Mouse (Mus musculus): ENCODE measurements around the gene Ap3b2.

The Ap3b2 gene

DNA sequence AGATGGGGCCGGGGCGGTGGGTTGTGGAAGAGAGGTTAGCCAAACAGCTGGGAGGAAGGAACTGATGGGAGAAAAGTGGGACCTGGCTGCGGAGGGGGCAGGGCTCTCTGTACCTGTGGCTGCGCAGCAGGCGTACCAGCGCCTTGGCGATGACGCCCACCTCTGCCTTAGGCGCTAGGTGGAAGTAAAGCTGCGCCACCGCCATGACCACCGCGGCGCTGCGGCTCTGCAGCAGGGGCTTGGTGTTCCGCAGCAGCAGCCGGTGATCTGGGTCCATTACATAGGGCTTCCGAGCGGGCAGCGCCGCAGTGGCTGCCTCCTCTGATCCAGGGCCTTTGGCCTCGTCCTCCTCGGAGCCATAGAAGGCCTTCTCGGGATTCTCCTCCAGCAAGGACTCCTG lies 16.9 kb downstream of the Ap3b2 start:
- in situ Hi-C loops (cut with MboI, MseI) = no loop called here

DNA sequence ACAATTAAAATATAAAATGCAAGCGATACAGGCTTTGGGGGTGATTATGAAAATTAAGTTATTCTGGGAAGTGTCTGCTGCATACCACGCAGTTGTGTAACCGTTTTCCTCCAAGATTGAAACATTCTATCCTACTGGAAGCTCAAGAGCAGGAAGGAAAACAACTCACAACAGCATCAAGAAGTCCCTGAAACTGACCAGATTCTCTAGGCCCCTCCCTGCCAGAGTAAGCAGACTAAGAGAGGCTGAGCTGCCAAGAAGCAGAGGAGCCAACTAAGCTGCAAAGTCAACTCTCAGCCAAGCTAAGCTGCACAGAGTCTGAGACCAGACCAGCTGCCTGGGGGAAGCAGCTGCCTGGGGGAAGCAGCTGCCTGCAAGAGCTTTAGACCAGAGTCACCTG lies 18.5 kb downstream of the Ap3b2 start:
- in situ Hi-C loops (cut with MboI, MseI) = no loop called here

DNA sequence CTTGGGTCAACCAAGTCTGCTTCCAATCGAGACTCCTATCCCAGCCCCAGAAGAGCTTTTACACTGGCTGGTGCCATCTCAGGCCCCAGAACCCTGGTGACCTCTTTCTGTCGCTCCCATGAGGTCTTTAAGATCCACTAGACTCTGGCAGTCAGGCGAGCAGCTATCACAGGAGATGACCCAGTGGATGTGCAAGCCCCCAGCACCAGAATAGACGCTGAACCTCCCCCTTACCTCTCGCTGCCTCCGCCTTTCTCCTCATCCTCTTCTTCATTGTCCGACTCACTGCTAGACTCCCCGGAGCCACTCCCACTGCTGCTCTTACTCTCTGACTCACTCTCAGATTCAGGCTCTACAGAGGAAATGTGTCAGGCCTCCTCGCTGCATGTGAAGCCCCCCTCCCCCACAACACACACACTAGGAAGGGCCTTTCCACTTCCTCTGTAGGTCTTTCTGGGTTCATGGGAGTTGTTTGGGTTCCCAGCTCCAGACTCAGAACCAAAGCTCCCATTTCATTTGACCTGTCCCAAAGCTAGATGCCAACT lies 28.7 kb downstream of the Ap3b2 start:
- in situ Hi-C loops (cut with MboI, MseI) = no loop called here

GRCm38 (mm10) chr7:81464116-81464515 lies 29.6 kb downstream of the Ap3b2 start:
- in situ Hi-C loops (cut with MboI, MseI) = no loop called here

- in situ Hi-C loops (cut with MboI, MseI) = no loop called here
Observed at GRCm38 (mm10) chr7:81462815-81463214, 30.9 kb downstream of the Ap3b2 start.

DNA sequence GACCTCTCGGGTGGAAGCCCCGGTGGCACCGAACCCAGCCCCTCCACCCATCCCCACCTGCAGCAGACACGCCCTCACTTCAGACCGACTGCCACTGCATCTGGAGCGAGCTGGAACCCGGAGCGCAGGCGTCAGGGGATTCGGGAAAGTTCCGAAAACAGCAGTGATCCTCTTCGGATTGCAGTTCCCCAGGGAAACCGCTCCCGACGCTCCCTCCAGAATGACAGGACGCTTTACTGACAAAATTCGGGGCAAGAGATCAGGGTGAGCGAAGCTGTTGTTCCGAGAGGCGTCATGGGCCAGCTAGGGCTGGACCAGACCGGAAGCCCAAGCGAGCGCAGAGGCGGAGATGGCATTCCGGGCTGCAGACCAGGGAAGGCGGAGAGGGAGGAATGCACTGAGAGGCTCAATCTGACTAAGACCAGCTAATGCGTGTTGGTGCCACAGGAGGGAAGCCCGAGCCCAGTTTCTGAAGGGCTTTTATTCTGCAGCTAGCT lies 38.5 kb downstream of the Ap3b2 start, which contains the start of gene Cpeb1:
TSS of gene Cpeb1 (minus strand) at position 311 of the 497 bp plus-strand sequence.
- in situ Hi-C loops (cut with MboI, MseI) = no loop called here

GRCm38 (mm10) chr7:81454331-81455039 lies 39.2 kb downstream of the Ap3b2 start:
- in situ Hi-C loops (cut with MboI, MseI) = no loop called here

- in situ Hi-C loops (cut with MboI, MseI) = no loop called here
Observed at GRCm38 (mm10) chr7:81453443-81454274, 40.1 kb downstream of the Ap3b2 start.

DNA sequence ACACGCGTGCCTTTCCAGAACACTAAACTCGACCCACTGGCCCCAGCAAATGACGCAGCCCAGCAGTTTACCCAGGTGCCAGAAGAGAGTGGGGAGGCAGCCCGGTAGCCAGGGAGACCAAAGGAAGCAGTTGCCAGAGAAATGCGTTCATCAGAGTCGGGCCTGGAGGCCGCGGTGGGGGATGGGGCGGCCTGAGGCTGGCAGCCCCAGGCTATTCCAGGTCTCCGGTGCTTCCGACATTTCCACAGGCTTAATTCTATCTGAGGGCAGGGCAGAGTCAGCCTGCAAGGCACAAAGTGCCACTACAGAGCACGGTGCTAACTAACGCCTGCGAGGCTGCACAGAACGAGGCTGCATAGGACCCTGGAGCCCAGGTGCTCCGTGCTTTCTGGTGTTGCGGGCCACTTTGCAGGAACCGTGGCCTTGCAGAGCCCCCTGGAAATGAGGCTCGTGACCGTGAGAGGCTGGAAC lies 40.7 kb downstream of the Ap3b2 start:
- in situ Hi-C loops (cut with MboI, MseI) = no loop called here
